Mouse (Mus musculus): ENCODE measurements around the gene Sez6.
A peak's percentile ranks its signal among the peaks of the same experiment; 100 is the strongest.

Gene Sez6

DNA sequence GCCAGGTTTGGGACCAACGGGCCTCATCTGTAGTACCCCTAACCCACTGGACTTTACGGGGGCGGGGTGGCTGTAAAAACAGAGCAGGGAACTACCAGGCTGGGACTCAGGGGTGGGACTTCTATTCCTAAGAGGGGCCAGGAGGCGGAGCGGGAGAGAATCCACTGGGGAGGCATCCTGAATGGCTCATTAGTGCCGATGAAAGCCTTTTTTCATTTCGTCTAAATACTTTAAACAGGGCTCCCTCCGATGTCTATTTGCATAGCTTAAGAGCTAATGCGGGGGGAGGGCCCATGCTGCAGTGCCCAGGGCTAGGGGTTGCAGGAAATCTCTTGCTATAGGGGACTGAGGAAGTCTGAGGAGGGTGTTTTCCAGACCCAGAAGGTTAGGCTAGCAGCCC lies 17.3 kb downstream of the Sez6 start:
- no peak for DNase-seq (ENCODE audit: low read depth, low spot score)

DNA sequence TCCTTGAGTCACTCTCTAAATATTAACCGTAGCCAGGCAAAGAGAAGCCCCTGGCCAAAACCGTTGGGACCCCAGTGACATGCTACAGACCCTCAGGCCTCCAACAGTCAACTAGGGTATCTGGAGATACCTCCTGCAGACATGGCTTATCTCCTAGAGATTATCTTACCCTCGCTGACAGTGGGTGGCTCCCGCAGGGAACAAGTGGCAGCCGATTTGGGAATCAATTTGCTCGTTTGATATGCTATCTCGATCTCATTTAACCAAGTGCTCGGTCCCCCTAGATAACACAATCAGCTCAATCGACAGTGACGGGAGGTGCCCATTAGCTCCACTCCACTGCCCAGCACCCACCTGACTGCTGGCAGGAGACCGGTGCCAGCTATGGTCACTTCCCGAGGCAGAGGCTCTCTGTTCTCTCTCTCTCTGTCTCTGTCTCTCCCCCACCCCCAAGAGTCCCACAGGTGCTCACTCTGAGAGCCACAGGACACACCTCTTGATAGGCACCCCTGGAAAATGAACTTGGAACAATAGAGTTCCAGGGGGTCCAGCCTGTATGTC lies 19.6 kb downstream of the Sez6 start:
- no peak for DNase-seq (ENCODE audit: low read depth, low spot score)

DNA sequence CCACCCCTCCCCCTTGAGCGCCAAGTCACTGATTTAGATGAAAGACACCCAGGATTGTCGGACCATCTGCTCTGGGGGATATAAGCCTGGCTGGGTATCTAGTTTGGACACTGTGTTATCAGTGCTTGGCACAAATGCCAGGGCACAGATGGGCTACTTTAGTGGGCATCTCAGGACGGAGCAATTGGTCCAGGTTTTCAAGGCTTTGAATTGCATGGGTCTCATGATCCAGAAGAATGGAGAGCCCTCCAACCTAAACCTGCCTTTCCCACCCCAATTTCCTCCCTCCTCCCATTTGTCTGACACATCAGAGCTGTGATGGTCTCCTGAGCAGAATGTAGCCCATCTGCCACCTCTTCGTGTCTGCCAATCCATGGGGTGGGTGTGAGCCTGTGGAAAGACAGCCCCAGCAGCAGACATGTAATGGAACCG lies 20.2 kb downstream of the Sez6 start:
- no peak for DNase-seq (ENCODE audit: low read depth, low spot score)

DNA sequence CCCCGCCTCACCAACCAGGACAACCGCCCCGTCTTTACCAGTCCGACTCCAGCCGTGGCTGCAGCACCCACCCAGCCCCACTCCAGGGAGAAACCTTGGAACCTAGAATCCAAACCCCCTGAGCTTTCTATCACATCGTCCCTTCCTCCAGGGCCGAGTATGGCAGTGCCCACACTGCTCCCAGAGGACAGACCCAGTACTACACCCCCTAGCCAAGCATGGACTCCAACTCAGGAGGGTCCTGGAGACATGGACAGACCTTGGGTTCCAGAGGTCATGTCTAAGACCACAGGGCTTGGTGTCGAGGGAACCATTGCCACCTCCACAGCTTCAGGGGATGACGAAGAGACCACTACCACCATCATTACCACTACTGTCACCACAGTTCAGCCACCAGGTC lies 23.1 kb downstream of the Sez6 start:
- peak; percentile 36 for DNase-seq (ENCODE audit: low read depth, low spot score)

DNA sequence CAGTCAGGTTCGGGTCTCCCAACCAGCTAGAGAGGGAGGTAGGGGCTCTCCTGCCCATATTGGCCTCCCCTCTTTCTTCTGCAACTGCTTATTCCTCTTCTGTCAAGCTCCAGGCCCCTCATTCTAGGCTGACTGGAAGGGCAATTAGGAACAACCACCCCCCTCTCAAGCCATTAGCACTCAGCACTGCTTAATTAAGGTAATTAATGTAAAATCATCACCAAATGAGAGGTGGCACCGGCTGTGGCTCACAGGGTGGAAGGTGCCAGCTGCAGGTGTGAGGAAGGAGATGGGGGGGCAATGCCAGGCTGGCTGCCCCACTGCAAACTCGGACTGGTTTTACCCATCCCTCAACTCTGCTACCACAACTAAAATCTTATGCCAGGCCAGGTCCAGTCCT lies 25.8 kb downstream of the Sez6 start:
- no peak for DNase-seq (ENCODE audit: low read depth, low spot score)

DNA sequence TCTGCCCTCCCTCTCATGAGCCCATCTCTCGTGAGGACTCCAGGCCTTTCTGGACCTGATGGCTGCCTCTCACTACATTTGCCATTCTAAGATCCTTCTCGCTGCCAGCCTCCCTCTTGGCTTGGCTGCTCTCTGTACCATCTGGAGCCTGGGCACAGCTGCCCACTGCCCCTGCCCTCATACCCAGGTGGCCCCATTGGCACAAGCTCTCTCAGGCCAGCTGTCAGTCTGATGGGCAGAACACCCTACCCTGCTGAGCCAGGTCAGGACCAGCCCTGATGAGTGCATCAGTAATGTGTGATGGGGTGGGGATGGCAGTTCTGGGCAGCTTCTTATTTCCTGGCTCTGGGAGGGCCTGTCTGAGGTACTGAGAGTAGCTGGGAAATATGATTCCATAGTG lies 27.7 kb downstream of the Sez6 start:
- DNase-seq (ENCODE audit: low read depth, low spot score), result no peak

DNA sequence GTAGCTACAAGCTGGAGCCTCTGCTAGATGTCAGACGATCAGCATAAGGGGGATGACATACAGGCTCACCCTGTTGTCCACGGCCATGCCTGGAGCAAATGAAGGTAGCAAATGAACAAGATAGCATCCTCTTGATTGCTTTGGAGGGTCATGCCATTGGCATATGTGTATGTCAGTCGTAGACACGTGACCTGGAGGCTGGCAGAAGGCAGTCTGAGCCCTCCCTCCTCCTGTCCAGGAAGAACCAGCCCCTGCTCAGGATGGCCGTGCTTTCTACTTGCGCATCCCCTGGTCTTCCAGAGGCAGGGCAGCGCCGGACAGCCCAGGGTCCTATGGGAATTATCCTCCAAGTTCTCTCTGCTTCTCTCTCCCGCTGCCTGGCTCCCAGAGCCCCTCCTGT lies 28.3 kb downstream of the Sez6 start:
- no peak for DNase-seq (ENCODE audit: low read depth, low spot score)

DNA sequence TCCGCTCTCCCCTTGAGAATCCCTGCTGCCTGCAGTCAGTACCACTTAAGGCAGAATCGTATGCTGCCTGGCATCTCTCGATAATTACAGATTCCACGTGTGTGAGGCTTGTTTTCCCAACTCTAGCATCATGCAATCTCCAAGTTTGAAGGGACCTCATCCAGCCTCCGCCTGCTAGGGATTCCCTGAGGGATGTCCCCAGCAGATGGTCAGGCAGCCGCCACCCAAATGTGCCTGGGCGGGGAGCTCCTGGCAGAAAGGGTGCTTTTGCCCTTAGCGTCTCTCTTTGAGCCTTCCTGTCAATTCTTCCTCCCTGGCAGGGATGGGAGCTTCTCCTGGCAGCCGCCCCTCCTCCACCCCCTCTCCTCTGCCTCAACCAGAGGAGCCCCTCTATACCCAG lies 29.6 kb downstream of the Sez6 start:
- no peak for DNase-seq (ENCODE audit: low read depth, low spot score)

DNA sequence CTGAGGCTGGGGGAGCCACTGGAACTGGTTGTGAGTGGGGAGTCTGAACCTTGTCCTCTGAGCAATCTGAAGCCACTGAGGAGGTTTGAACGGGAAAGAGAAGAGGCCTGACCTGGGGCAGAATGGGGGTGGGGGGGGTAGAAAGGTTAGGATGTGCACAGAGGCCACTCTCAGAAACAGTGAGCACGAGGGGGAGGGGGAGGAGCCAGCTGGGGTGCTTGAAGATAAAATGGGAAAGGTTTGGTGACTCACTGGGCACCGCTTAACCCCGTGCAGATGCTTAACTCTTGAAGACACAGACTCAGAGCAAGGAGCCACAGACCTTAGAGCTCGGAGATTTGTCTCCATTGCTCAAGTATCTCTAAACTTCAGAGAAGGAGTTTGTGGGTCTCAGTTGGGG lies 30.3 kb downstream of the Sez6 start:
- no peak for DNase-seq (ENCODE audit: low read depth, low spot score)

DNA sequence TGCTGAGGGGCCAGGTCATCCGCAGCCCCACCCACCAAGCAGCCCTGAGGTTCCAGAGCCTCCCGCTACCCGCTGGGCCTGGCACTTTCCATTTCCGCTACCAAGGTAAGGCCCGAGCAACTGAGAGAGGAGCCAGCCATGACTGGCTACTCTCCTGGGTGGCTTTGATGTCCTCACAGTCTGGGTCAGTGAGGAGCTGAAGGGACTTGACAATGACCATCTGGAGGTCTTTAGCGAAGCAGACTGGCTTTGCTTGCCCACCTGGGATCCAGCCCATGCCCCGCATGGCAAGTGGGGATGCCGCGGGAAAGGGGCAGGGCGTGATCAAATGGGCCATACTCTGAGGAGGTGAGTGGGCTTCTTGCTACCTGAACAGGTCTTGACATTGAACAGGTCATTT lies 32.3 kb downstream of the Sez6 start:
- no peak for DNase-seq (ENCODE audit: low read depth, low spot score)

DNA sequence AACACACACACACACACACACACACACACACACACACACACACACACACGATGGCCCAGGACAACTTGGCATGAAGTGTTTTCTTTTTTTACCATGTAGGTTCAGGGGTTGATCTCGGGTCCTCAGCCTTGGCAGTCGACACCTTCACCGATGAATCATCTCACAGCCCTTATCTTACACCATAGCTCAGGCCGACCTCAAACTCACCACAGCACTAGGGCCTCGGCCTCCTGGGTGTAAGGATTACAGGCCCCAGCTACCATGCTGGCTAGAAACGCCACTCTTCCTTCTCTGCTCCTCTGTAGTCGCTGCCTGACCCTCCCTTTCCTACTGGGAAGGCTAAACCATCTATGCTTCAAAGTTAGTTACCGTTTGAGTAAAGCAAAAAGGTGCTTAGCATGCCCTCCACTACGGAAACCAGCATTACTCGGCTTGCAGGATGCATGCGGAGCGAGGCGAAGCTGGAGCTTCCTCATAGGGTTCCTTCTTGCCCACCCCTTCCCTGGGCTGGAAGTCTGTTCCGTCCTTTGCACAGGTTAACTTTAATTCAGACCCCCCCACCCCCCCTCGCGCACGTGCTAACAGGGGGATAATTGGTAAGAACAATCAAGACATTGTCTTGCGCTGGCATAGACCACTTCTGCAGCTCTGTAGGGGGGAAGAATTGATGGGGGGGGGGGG lies 34.0 kb downstream of the Sez6 start:
- no peak for DNase-seq (ENCODE audit: low read depth, low spot score)

DNA sequence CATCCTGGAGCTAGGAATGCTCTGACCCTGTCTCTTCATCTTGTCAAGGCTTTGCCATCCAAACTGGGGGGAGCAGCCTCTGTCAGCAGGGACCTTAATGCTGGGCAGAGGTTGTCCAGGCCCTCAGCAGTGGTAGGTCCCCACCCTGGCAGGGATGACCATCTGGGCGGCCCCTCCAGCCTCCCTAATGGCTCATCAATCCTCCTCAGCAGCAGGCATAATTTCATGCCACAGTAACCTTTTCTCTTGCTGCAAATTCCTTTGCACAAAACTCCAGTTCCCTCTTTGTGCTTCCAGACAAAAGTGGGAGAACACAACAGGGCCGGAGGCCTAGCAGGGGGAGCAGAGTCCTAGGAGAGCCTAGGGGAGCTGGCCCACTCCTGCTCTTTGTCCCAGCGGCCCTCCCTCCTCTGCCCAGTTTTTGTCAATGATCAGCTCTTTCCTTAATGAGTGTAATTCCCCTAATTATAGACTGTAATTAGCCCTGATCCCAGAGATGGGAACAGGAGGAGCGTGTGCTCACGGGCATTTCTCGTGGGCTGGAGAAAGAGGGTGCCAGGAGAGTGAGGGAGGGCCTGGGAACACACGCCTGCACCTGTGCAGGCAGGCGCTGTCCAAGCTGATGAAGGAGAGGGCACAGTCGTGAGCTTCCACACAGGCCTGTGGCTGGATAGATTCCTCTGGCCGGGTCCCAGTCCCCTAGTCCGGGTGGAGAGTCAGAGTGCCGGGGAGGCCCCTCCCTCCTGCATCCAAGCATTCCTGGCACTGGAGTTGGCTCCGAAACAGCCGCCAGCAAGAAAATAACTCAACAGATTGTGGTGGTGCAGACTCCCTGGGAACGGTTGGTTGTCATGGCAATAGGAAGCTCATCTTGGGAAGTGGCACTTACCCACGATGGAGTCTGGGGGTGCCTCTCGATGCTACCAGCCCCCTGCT lies 34.8 kb downstream of the Sez6 start:
- no peak for DNase-seq (ENCODE audit: low read depth, low spot score)

DNA sequence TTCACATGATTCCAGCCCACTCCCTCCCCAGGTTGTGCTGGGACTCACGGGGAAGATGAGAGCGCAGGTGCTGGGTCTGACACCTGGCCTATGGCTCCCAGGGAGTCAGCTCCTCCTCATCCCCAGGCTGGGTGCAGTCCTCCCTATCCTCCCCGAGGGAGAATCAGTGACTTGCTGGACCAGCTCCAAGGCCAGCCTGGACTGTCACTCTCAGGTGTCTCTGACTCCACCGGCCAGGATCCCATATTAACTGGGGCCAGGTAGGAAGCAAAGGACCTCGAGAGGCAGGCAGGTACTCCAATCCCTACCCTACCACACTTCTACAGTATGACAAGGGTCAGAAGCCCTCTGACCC lies 35.4 kb downstream of the Sez6 start:
- DNase-seq (ENCODE audit: low read depth, low spot score), result no peak

DNA sequence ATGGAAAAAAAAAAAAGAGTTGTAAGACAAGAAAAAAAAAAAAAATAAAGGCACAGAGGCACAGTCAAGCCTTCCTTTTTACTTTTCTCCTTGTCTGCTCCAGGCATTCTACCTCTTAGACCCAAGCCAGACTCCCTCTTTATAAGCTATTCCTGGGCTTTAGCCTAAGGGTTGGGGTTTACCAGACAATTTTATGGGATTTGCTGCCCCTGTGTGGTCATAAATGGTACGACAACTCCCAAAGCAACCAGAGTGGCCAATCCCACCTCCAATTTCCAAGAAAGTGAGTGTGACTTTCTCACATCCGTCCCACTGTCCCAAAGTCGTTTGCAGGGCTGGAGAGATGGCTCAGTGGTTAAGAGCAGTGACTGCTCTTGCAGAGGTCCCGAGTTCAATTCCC lies 36.5 kb downstream of the Sez6 start:
- peak; percentile 61 for DNase-seq (ENCODE audit: low read depth, low spot score)

DNA sequence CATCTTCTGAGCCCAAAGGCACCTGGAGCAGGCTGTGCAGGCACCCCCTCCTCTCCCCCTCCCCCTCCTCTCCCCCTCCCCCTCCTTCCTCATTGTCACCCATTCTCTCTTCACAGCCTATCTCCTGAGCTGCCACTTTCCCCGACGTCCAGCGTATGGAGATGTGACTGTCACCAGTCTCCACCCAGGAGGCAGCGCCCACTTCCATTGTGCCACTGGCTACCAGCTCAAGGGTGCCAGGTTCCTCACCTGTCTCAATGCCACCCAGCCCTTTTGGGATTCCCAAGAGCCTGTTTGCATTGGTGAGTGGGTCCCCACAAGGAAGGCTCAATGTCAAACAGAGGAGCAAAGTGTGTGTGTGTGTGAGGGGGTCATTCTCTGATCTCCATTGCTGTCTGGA lies 38.2 kb downstream of the Sez6 start:
- no peak for DNase-seq (ENCODE audit: low read depth, low spot score)

DNA sequence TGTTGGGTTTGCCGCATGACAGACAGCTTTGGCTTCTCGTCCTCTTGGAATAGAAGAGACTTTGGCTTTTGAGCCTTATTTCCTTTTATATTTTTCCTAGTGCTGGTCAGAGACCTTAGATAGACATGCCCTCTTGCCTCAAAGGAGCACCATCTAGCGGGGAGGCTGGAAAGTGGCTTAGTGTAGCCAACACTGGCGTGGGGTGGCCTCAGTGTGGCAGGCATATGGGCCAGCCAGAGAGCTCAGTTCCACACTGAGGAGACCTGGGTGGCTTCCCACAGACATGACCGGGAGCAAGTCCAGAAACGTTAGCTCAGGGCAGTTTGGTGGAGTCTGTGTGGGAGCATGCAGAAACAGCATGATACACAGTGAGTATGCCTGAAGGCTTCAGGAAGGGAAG lies 40.1 kb downstream of the Sez6 start:
- no peak for DNase-seq (ENCODE audit: low read depth, low spot score)

DNA sequence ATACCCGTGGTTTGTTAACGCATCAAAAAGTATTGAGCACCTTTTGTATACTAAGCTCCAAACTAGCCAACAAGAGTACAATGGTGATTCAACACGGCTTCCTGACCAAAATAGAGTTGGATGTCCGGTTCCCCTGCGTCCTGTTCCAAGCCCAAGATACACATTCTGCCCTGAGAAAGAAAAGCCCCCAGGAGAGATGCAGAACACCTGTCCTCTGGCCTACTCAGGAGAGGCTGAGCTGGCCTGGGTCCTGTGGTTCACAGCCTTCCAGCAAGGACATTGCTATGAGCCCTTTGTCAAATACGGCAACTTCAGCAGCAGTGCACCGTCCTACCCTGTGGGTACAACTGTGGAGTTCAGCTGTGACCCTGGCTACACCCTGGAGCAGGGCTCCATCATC lies 42.9 kb downstream of the Sez6 start:
- no peak for DNase-seq (ENCODE audit: low read depth, low spot score)

DNA sequence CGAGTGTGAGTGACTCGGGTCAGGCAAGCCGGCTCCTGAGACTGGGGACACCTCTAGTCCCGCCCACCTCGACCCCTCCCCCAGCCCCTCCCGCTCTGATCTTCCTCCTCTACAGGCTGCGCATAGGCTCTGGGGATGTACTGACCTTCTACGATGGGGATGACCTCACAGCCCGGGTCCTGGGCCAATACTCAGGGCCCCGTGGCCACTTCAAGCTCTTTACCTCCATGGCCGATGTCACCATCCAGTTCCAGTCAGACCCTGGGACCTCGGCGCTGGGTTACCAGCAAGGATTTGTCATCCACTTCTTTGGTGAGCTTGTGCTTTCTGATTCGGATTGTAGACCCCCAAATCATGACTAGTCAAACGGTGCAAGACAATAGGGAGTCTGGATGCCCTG lies 43.7 kb downstream of the Sez6 start:
- DNase-seq (ENCODE audit: low read depth, low spot score), result no peak

DNA sequence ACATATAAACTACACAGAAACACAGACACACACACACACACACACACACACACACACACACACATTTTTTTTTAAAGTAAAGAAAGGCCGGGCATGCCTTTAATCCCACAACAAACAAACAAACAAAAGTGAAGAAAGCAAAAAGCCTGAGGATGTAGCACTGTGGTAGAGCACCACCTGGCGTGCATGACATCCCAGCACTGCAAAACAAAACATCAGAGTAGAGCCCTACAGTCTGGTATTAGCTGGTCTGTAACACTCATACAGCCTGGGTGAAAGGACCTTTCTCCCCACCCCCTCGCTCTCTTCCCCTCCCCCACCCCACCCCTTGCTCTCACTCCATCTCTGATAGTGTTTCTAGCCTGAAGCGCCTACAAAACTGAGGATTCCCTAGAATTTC lies 45.3 kb downstream of the Sez6 start:
- no peak for DNase-seq (ENCODE audit: low read depth, low spot score)

DNA sequence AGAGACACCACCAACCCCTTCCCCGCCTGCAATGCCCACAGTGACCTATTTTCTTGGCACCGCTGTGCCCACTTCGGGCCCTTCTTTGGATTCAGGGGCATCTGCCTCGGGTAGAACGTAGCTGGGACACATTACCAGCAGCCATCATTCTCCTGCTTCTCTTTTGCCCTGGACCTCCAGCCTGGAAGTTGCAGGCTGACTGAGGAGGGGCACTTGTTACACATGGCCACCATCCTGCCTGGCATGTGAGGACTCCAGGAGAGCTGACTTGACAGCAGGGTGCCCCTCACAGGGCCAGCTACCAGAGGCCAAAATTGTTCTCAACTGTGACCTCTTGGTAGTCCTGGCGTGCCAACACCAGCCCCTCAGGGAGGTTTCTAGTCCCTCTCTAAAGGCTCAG lies 47.6 kb downstream of the Sez6 start:
- no peak for DNase-seq (ENCODE audit: low read depth, low spot score)

DNA sequence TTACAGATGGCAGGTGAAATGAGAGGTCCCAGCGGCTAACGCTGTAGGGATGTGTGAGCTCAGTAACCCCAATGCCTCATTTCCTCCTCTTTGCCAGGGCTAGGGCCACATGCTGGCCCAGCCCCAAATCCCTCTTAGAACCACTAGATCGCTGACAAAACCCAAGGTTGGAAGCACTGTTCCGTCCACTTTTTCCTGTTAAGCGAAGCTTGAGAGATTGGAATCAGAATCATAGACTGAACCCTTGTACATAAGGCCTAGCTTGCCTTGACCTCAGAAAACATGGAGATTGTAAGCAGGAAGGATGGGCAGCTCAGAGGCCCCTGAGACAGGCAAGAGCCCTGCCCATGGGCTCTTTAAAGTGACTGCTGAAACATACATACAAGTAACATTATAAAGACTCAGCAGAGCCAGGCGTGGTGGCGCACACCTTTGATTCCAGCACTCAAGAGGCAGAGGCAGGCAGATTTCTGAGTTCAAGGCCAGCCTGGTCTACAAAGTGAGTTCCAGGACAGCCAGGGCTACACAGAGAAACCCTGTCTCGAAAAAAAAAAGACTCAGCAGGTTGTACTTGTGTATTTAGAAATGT lies 48.7 kb downstream of the Sez6 start:
- DNase-seq (ENCODE audit: low read depth, low spot score), result no peak

Measured in A20 (cell line).